Mouse (Mus musculus) myocyte (in vitro differentiated cells): Measurements from ENCODE around the gene 1700020D05Rik. TPM values are rescaled to one million over a fixed set of nuclear protein-coding genes. Genes with fewer than 3 reads are reported as not detected.

Source experiments
- H3K27me3 ChIP-seq: one replicate; pipeline ENCODE4 v1.6.1; 2011; ENCODE audit not compliant: control insufficient read depth, insufficient read depth, insufficient read length
- H3K36me3 ChIP-seq: one replicate; pipeline ENCODE4 v1.6.1; 2011; ENCODE audit not compliant: control insufficient read depth, insufficient read depth
- H3K4me2 ChIP-seq: one replicate; pipeline ENCODE4 v1.6.1; 2011; ENCODE audit warnings: low read depth, control low read depth
- H3K4me3 ChIP-seq: one replicate; pipeline ENCODE4 v1.5.1; 2011; ENCODE audit warnings: mild to moderate bottlenecking, control low read depth, moderate library complexity
- H3K79me2 ChIP-seq: one replicate; pipeline ENCODE4 v1.6.1; 2011; ENCODE audit not compliant: control insufficient read depth, insufficient read depth
- H3ac ChIP-seq: one replicate; pipeline ENCODE4 v1.6.1; 2011; ENCODE audit not compliant: control insufficient read depth, insufficient read length
- CEBPB ChIP-seq: IDR thresholded peaks from 2 replicates; pipeline ENCODE4 v1.6.1; 2011; ENCODE audit warnings: mild to moderate bottlenecking, moderate library complexity; ENCODE audit not compliant: poor library complexity, insufficient read depth, severe bottlenecking
- E2F4 ChIP-seq: IDR thresholded peaks from one replicate; pipeline ENCODE4 v1.6.1; 2011; ENCODE audit warnings: mild to moderate bottlenecking, control low read depth, moderate library complexity; ENCODE audit not compliant: insufficient read depth
- MAX ChIP-seq: IDR thresholded peaks from one replicate; pipeline ENCODE4 v1.6.1; 2011; ENCODE audit warnings: low read depth, mild to moderate bottlenecking, control low read depth
- MYOD1 ChIP-seq, 3 experiments: IDR thresholded peaks; one replicate each; pipeline ENCODE4 v1.6.1; 2011; ENCODE audit warnings: control low read depth in 2 of 3, low read depth in 2 of 3, mild to moderate bottlenecking in 2 of 3, moderate library complexity in 1 of 3; ENCODE audit not compliant: insufficient read length in 2 of 3, control insufficient read depth in 1 of 3
- MYOG ChIP-seq, 3 experiments: IDR thresholded peaks; one replicate each; pipeline ENCODE4 v1.6.1; 2011; ENCODE audit warnings: control low read depth in 2 of 3, low read depth in 2 of 3, mild to moderate bottlenecking in 2 of 3; ENCODE audit not compliant: insufficient read length in 2 of 3, control insufficient read depth in 1 of 3, insufficient read depth in 1 of 3
- POLR2A ChIP-seq: IDR thresholded peaks from one replicate; pipeline ENCODE4 v1.6.1; 2011; ENCODE audit warnings: low read depth, mild to moderate bottlenecking, control low read depth, moderate library complexity; ENCODE audit not compliant: insufficient read length
- POLR2AphosphoS2 ChIP-seq: IDR thresholded peaks from one replicate; pipeline ENCODE4 v1.6.1; 2011; ENCODE audit warnings: low read depth, control low read depth; ENCODE audit not compliant: insufficient read length
- REST ChIP-seq: IDR thresholded peaks from one replicate; pipeline ENCODE4 v1.6.1; 2011; ENCODE audit warnings: mild to moderate bottlenecking, control low read depth, moderate library complexity; ENCODE audit not compliant: insufficient read depth, insufficient read length
- SRF ChIP-seq: IDR thresholded peaks from one replicate; pipeline ENCODE4 v1.6.1; 2011; ENCODE audit warnings: low read depth; ENCODE audit not compliant: control insufficient read depth, insufficient read length
- TCF12 ChIP-seq: IDR thresholded peaks from one replicate; pipeline ENCODE4 v1.6.1; 2011; ENCODE audit warnings: mild to moderate bottlenecking, control low read depth; ENCODE audit not compliant: poor library complexity, insufficient read depth, severe bottlenecking
- TCF3 ChIP-seq: IDR thresholded peaks from one replicate; pipeline ENCODE4 v1.6.1; 2011; ENCODE audit warnings: low read depth, control low read depth; ENCODE audit not compliant: insufficient read length
- USF1 ChIP-seq: IDR thresholded peaks from one replicate; pipeline ENCODE4 v1.6.1; 2011; ENCODE audit warnings: low read depth, mild to moderate bottlenecking, control low read depth, moderate library complexity
- polyA plus RNA-seq: library from polyadenylated mRNA; unstranded; fragments of >200 nt; fragmentation: generic; extraction: Trizol; gene quantifications from one replicate; pipeline ENCODE4 v1.2.1, GENCODE M21; 2012; ENCODE audit warnings: missing spikeins

1700020D05Rik gene
- polyA plus RNA-seq, 1 experiment, result 0.17 TPM

- Histone ChIP-seq H3K27me3 (no peaks in the 10 kb centered on the region), H3K4me3 (no peak overlapping the region), H3K36me3 (peaks cover 24% of the 10 kb centered on the region), H3ac (no peak overlapping the region), H3K4me2 (no peak overlapping the region), H3K79me2 (peaks cover 16% of the 10 kb centered on the region)
- TF ChIP-seq REST (no peak), TCF3 (no peak), SRF (no peak), E2F4 (no peak), POLR2A (no peak), CEBPB (no peak), USF1 (no peak), TCF12 (no peak), POLR2AphosphoS2 (no peak), MYOG (IDR thresholded peaks at IDR 0.05; ENCODE audit: control insufficient read depth in 1 of 3, insufficient read depth in 1 of 3, insufficient read length in 2 of 3, low read depth in 2 of 3) (no peak)
Observed at GRCm38 (mm10) chr19:5463791-5464562, 39.6 kb downstream of the 1700020D05Rik start.

DNA sequence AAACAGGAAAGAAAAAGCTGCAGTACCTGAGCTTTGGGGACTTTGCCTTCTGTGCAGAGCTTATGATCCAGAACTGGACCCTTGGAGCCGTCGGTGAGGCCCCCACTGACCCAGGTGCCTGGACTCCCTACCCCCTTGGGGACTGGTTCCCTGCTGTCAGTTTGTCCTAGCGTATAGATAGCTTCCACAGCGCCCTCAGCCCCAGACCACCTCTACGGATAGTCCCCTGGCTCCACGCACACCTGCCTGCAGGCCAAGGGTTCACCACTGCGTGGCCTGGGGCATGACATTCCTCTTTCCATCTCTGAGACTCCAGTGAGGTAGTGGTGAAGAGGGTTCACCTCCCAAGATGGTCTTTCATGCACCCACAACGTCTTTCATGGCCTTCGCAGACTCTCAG lies 40.4 kb downstream of the 1700020D05Rik start:
- Histone ChIP-seq H3K36me3 (peaks cover 24% of the 10 kb centered on the region), H3K4me2 (no peak overlapping the region), H3K79me2 (peaks cover 16% of the 10 kb centered on the region), H3ac (no peak overlapping the region), H3K4me3 (no peak overlapping the region), H3K27me3 (no peaks in the 10 kb centered on the region)
- TF ChIP-seq TCF3 (no peak), E2F4 (no peak), POLR2A (no peak), USF1 (no peak), MYOG (IDR thresholded peaks at IDR 0.05; ENCODE audit: control insufficient read depth in 1 of 3, insufficient read depth in 1 of 3, insufficient read length in 2 of 3, low read depth in 2 of 3) (no peak), TCF12 (no peak), POLR2AphosphoS2 (no peak), SRF (no peak), MYOD1 (IDR thresholded peaks at IDR 0.05; ENCODE audit: control insufficient read depth in 1 of 3, insufficient read length in 2 of 3, low read depth in 2 of 3) (no peak), REST (no peak), CEBPB (no peak), MAX (no peak)

DNA sequence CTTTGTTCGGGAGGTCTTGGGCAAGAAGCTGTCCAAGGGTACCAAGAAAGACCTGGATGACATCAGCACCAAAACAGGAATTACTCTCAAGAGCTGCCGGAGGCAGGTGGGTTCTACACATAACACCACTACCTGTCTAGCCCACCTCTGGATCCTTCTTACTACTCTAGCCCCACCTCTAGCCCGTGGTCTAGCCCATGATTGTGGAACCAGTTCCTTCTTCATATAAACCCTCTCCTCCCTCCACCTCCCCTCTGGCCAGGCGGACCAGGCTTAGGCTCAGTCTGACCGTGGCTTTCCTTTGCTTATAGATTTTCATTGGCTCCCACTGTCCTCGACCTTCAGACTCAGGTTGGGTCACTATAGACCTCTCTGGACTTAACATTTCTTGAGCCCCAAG lies 42.2 kb downstream of the 1700020D05Rik start:
- Histone ChIP-seq H3ac (peak overlapping the region; percentile 72), H3K4me3 (peak overlapping the region; percentile 94), H3K4me2 (peak overlapping the region; percentile 84), H3K36me3 (peaks cover 18% of the 10 kb centered on the region), H3K79me2 (peaks cover 18% of the 10 kb centered on the region), H3K27me3 (no peaks in the 10 kb centered on the region)
- TF ChIP-seq MYOG (IDR thresholded peaks at IDR 0.05; ENCODE audit: control insufficient read depth in 1 of 3, insufficient read depth in 1 of 3, insufficient read length in 2 of 3, low read depth in 2 of 3) (no peak), POLR2A (no peak), TCF3 (no peak), MAX (no peak), POLR2AphosphoS2 (no peak)

GRCm38 (mm10) chr19:5460465-5460911 lies 43.1 kb downstream of the 1700020D05Rik start, which contains the start of gene Fibp:
Gene Fibp (plus strand): TSS chr19:5460615.
- no peaks in the 10 kb centered on the region for H3K27me3 ChIP-seq
- peak within 1 kb of the TSS; percentile 72 for H3ac ChIP-seq
- peak within 1 kb of the TSS; percentile 94 for H3K4me3 ChIP-seq
- peaks cover 12% of the 10 kb centered on the region for H3K36me3 ChIP-seq
- no peak for TF ChIP-seq SRF
- no peak for TF ChIP-seq REST
- TF ChIP-seq MYOG (IDR thresholded peaks at IDR 0.05; ENCODE audit: control insufficient read depth in 1 of 3, insufficient read depth in 1 of 3, insufficient read length in 2 of 3, low read depth in 2 of 3), result no peak
- TF ChIP-seq POLR2AphosphoS2, result peak; percentile 83
- no peak for TF ChIP-seq TCF3
- TF ChIP-seq MYOD1 (IDR thresholded peaks at IDR 0.05; ENCODE audit: control insufficient read depth in 1 of 3, insufficient read length in 2 of 3, low read depth in 2 of 3), result no peak
- no peak for TF ChIP-seq TCF12
- no peak for TF ChIP-seq E2F4
- TF ChIP-seq POLR2A, result peak; percentile 81
- TF ChIP-seq MAX, result no peak
- no peak for TF ChIP-seq USF1
- TF ChIP-seq CEBPB, result no peak
- peak within 1 kb of the TSS; percentile 96 for H3K4me2 ChIP-seq
- peaks cover 28% of the 10 kb centered on the region for H3K79me2 ChIP-seq

- TF ChIP-seq MYOG (IDR thresholded peaks at IDR 0.05; ENCODE audit: control insufficient read depth in 1 of 3, insufficient read depth in 1 of 3, insufficient read length in 2 of 3, low read depth in 2 of 3), result no peak
- TF ChIP-seq CEBPB, result no peak
- no peak for TF ChIP-seq TCF3
- no peak for TF ChIP-seq SRF
- no peak for TF ChIP-seq TCF12
- no peak for TF ChIP-seq REST
- TF ChIP-seq E2F4, result no peak
- no peak for TF ChIP-seq POLR2AphosphoS2
- TF ChIP-seq MAX, result no peak
- TF ChIP-seq POLR2A, result no peak
- no peak for TF ChIP-seq MYOD1 (IDR thresholded peaks at IDR 0.05; ENCODE audit: control insufficient read depth in 1 of 3, insufficient read length in 2 of 3, low read depth in 2 of 3)
- TF ChIP-seq USF1, result no peak
- peak overlapping the region; percentile 94 for H3K4me3 ChIP-seq
Observed at GRCm38 (mm10) chr19:5459896-5460295, 43.7 kb downstream of the 1700020D05Rik start.

More at GRCm38 (mm10) chr19:5459896-5460295, 43.7 kb downstream of the 1700020D05Rik start:
- Histone ChIP-seq H3K4me2 (peak overlapping the region; percentile 96), H3K27me3 (no peaks in the 10 kb centered on the region), H3K36me3 (peaks cover 6% of the 10 kb centered on the region), H3K79me2 (peaks cover 34% of the 10 kb centered on the region), H3ac (peak overlapping the region; percentile 72)
